Mouse (Mus musculus): ENCODE results near the gene Zzef1.

Zzef1 gene

GRCm38 (mm10) chr11:72923116-72923515 is 127.1 kb downstream of the Zzef1 start:
- DNase-seq = no peak

DNA sequence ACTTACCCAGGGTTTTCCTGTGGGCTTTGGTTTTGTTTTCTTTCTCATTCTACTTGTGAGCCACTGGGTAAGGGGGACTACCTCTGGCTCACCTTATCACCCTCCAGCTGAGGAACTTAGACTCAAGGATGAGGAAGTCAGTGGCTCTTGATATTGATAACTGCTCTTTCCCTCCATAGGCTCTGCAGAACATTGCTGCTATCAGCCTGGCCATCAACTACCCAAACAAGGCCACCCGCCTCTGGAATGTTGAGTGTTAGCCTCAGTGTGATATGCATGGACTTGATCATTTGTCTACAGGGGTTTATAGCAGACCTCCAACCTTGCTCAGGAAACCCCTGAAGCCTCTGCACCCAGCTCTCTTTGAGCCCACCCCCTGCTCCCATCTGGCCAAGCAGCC is 128.4 kb downstream of the Zzef1 start:
- no peak for DNase-seq

GRCm38 (mm10) chr11:72925067-72925466 is 129.0 kb downstream of the Zzef1 start:
- DNase-seq = no peak

- peak; percentile 97 for DNase-seq
These were observed 130.3 kb downstream of the Zzef1 start for GRCm38 (mm10) chr11:72926226-72926890.

DNA sequence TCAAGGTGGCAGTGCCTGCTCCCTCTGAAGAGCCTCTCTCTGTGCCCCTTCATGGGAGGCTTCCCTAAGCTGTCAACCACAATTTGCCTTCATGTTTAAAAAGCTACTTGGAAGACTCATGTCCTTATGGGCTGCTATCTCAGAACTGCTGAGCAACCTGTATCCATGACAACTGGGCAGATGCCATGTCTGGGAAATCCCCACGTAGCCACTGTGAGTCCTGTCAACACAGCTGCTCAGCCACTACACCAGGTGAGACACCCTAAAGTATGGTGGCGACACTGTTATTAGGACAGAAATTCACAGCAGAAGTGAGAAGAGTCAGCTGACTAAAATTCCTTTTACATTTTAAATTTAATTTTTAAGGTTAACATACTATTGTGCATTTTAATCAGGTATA is 132.5 kb downstream of the Zzef1 start:
- DNase-seq = no peak

- peak; percentile 93 for DNase-seq
These were observed 144.4 kb downstream of the Zzef1 start for GRCm38 (mm10) chr11:72940208-72941143.

DNA sequence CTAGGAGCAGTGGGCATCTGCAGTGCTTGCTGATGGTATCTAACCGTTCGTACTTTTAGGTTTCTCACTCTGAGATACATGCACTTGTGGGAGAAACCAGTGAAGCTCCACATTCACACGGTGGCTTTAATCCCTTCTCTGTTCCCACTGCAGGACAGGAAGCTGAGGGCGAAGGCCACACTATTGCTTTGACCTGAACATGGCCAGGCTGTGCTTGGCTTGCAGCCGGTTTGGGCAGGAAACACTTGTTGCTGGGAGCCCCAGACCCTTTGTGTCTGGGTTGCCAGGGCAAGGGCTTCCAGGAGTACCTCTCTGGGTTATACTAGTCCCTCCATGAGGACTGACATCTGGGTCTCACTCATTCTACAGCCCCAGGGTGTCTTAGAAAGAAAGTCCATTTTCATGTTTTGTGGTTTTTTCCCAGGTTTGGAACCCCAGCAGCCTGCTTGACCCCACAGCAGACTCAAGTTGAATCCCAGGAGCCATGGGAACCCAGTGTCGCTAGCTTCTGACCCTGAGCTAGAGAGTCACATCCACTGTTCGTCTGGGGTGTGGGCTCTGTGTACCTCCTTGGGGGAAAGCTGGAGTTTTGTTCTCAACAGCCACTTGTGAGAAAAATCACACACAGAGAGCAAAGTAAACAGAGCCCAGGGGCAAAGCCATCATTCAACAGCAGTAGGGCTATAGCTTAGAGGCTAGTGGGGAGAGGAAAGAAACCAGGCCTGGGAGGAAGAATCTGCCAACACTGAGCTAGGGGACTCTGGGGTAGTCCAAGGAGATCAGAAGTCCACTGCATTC is 149.2 kb downstream of the Zzef1 start:
- peak; percentile 96 for DNase-seq

DNA sequence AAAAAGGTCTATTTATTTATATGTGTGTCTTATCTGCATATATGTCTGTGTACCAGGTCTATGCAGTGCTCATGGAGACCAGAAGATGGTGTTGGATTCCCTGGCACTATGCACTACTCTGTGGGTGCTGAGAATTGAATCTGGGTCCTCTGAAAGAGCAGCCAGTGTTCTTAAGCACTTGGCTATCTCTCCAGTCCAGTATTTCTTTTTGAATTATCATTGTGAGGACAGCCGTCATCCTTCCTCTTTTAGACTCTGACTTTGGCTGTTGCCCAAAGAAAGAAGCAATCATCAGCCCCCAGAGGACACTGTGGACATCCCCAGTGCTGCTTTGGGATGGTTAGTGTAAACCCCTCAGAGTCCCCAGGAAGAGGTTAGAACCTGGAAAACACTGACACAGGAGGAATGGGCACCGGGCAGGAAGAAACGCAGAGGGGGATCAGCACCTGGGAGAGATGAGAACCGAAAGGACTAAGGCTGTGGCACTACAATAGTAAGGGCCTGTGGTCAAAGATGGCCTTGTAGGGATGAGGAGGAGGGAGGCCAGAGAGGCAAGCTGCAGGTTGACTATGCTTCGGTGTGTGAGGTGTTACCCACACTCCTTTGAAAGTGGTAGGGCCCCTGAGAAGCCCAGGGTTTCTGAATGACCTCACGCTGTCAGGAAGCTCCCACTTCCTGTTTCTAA is 150.0 kb downstream of the Zzef1 start:
- peak; percentile 97 for DNase-seq

- no peak for DNase-seq
These were observed 150.6 kb downstream of the Zzef1 start for GRCm38 (mm10) chr11:72946560-72947119.

DNA sequence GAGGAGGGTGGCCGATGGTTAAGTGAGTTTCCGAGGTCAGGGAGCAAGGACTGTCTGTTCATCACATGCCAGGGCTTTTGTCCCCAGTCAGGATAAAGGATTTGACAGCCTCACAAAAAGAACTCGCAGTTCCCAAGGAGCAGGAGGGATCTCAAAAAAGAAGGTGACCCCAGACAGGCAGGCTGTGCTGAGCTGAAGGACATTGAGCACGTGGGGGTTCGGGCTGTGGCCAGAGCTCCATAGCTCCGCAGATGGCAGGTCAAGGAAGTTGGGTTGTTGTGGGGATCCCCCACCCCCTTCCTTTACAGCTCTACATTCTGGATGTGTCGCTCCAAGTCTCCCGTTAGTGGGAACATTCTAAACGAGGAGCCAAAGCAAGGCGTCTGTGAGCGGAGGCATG is 151.8 kb downstream of the Zzef1 start:
- no peak for DNase-seq

DNA sequence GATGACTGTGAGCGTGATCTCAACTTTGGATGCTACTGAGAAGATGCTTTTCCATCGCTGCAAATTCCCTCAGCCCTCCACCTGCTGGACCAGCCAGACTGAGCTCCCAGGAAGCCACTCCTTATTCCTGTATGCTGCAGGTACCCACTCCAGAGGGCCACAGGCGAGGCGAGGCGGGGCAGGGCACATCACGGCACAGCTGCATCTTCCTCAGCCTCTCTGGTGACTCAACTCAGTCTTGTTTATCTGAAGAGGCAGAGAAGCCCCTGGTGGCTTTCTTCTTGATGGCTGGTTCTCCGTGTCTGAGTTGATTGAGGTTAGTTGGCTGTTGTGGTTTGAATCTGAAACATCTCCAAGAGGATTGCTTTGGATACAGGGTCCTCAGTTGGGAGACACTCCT is 152.2 kb downstream of the Zzef1 start:
- no peak for DNase-seq

DNA sequence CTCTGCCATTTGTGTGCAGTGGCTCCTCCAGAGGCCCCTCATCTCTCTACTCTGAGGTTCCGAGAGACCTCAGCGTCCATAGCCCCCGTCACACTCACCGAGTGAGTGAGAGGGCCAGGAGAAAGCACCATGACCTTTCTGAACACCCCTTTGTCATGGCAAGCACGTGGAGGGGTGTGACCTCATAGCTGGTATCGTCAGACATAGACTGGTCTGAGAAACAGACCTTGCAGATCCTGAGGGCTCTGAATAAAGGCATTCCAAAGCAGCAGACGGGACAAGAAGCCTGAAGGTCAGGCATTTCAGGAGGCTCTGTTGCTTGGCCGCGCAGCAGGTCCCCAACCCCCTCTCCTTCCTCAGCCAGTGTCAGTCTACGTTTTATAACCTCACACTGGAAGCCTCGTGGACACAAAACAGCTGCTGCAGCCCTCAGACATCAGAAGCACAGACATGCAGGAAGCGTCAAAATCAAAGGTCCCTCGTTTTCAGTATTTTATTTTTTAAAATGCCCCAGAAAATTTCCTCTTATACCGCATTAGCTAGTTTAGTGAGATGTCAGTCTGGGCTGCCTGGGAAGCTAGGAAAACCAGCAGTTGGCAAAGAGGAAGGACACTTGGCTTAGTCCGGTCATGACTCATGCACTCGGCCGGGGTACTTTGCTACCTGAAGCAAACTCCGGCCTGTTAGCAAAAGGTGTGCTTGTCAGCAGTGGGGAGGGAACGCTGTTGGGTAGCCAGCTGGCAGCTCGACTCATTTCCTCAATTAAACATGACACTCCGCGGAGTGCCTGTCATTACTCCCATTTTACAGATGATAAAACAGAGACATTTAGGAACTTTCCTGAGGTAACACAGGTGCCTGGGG is 155.3 kb downstream of the Zzef1 start:
- peak; percentile 93 for DNase-seq

DNA sequence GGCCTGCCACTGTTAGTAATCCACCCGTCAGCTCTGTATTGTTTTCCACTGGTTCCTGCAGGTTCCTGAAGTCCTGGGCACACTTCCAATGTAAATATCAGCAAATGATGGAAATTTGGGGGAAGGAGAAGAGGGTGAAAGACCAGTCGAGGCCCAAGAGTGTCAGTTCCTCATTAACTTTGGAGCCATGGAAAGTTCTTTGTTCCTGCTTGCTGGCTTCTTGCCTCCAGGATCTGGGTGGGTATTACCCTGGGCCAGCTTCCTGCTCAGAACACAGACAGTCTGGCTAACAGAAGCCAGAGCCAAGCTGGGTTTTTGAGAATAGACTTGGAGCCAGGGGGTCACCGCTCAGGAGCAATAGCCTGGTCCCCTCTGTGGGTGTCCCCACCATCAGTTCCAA is 156.2 kb downstream of the Zzef1 start:
- DNase-seq = peak; percentile 99

- no peak for DNase-seq
These were observed 156.7 kb downstream of the Zzef1 start for GRCm38 (mm10) chr11:72952697-72953096.

DNA sequence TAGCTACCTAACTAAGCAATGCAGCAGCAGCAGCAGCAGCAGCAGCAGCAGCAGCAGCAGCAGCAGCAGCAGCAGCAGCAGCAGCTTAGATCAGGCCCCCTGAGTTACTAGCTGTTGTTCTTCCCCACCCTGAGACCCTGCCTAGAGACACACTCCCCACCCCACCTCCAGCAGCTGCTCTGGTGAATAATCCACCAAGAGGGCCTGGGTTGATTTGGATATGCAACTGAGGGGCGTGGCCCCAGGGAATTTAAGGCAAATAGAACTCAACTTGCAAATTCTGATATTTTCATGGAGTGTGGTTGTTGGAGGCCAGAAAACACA is 157.1 kb downstream of the Zzef1 start:
- no peak for DNase-seq

DNA sequence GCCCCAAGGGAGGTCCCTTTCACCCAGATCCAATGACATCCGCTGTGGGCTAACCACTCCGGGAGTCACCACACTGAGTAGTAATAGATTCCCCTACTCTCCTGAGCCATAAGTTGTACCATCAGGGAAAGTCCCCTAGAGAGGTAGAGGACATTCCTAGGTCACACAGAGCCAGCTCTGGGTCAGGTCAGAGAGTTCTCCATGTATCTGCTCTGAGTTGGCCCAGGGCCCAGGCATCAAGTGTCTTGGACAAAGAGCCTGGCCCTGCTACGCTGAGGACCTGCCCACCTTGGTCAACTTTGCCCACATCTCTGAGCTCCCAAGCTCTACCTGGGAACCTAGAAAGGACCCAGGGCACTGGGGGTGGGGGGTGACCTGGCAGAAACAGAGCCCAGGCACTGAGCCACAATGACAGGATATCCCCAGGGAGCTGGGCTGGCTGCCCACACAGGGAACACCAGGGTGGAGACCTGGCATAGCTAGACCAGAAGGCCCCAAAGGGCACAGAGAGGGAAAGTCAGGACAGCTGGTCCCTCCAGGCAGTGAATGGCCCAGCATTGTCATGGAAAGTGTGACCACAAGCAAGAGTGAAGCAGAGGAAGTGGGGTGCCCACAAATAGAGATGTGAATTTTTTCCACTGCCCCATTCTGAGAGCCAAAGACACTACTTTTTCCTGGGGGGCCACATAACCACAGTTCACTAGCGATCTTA is 157.6 kb downstream of the Zzef1 start:
- peak; percentile 99 for DNase-seq

DNA sequence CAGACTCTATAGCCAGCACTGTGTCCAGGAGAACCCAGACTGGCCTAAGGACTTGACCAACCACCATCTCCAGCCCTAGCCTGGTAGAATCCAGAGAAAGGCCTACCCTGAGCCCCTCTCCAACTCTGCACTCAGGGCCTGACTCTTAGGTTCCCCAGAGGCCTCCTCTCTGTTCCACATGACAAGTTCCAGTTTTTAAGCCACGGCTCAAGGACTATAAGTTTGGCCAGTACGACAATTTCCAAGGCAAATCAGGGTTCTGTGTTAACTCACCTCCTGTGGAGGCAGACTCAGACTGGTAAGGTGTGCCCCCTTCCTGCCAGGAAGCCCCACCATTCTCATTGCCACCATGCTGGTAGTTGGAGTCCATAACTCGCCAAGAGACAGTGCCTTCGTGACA is 158.2 kb downstream of the Zzef1 start:
- DNase-seq = no peak

GRCm38 (mm10) chr11:72955339-72955974 is 159.4 kb downstream of the Zzef1 start:
- DNase-seq = peak; percentile 98

GRCm38 (mm10) chr11:72957318-72957717 is 161.3 kb downstream of the Zzef1 start:
- DNase-seq = no peak

DNA sequence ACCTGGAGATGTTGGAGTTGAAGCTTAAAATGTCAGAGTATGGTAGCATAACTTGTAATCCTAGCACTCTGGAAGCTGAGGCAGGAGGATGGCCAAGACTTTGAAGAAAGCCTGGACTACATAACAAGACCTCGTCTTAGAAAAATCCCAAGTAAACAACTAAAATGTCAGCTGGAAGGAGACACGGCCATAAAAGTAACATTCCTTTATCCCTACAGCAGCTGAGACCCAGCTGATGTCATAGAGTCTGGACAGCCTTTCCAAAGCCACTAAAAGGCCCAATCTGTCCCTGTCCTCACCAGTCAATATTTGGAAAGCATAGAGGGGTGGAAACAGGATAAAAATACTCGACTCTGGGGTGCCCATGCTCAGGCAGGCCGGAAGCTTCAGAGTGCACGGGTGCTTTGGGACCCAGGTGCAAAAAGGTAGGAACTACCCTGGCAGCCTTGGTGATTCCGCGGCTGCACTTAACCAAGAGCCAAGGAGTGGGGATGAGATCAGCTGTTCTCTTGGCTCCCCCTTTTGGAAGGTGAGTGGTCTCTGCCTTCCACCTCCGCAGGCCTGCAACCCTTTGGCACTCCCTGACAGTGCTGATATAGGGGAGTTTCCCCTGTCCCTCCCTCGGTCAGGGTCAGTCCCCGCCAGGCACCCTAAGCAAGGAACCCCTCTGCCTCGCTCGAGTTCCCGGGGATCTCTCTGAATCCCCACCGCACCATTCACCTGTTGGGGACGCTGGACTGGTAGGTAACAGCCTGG is 164.1 kb downstream of the Zzef1 start:
- DNase-seq = no peak
